Mouse (Mus musculus): Measurements from ENCODE around the gene Six5. TPM values are rescaled to one million over a fixed set of nuclear protein-coding genes. Genes with fewer than 3 reads are reported as not detected.
A peak's percentile ranks its signal among the peaks of the same experiment; 100 is the strongest.

Six5 gene
- polyA plus RNA-seq, 1 experiment from 2014 or later: 7.6 TPM

DNA sequence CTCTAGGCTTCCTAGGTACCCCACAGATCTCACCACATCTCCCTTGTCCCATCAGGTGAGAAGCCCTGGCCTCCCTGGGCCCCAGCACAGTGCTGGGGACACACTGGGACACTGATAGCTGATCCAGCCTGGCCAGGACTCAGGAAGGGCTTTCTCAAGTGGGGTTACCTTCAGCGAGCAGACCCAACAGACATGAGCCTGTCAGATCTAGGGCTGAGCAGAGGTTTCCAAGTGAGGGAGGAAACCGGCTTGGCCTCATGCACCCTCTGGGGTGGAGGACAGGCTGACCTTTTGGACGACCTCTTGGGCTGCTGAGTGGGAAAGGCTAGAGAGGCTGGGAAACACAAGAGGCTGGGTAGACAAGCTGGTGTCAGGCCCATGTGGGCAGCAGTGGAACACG lies 43.2 kb upstream of the Six5 start:
- no peaks in the 10 kb centered on the region for H3K9me3 ChIP-seq (replicated peaks; ENCODE audit: low read length)
- 63% methylated on average over 4 of the region's 4 CpGs for WGBS
- TF ChIP-seq CTCF (IDR thresholded peaks at IDR 0.05; ENCODE audit: low read depth): no peak
- H3K4me1 ChIP-seq (replicated peaks; ENCODE audit: insufficient read depth, low read length): no peaks in the 10 kb centered on the region
- H3K27ac ChIP-seq: no peak overlapping the region
- H3K9ac ChIP-seq (ENCODE audit: low read depth, low read length): no peak overlapping the region
- no peak overlapping the region for H3K4me3 ChIP-seq (replicated peaks; ENCODE audit: low read depth, low read length)
- no peak for ATAC-seq (replicated peaks; ENCODE audit: low FRiP score, low read depth)
- H3K36me3 ChIP-seq (ENCODE audit: insufficient read depth, low read length): peaks cover 49% of the 10 kb centered on the region
- DNase-seq (ENCODE audit: low spot score): no peak
- H3K27me3 ChIP-seq (ENCODE audit: insufficient read depth, low read length): no peaks in the 10 kb centered on the region
- H3K4me2 ChIP-seq (ENCODE audit: low read length): no peak overlapping the region

DNA sequence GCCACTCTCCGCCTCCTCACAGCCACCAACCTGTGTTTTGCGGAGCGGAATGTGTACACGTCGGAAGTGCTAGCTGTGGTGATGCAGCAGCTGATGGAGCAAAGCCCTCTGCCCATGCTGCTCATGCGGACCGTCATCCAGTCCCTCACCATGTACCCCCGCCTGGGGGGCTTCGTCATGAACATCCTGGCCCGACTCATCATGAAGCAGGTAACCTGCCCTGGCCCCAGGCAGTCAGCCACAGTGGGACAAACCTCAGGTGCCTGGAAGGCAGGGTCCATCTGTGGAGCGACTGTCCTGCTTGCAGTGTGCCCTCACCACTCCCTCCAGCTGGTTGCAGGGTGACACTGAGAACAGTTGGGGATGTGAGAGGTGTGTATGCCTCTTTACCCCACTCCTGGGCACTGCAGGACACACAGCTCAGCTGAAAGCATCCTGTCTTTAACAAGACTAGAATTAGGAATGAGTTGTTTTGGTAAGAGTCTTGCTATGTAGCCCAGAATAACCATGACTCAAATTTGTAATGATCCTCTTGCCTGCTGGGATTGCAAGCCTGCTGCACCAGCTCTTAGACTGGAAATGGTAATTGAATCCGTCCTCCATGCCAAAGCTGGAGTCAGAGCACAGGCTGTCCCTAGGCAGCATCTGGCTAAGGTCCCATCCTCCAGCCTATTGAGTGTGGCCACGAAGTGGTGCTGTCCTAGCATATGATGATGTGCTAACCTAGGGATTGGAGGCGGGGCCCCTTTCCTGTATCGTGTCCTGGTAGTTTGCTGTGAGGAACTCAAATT lies 41.9 kb upstream of the Six5 start:
- H3K9me3 ChIP-seq (replicated peaks; ENCODE audit: low read length): no peaks in the 10 kb centered on the region
- no peak overlapping the region for H3K4me2 ChIP-seq (ENCODE audit: low read length)
- TF ChIP-seq CTCF (IDR thresholded peaks at IDR 0.05; ENCODE audit: low read depth): no peak
- H3K27me3 ChIP-seq (ENCODE audit: insufficient read depth, low read length): no peaks in the 10 kb centered on the region
- no peak overlapping the region for H3K27ac ChIP-seq
- ATAC-seq (replicated peaks; ENCODE audit: low FRiP score, low read depth): no peak
- no peak overlapping the region for H3K4me3 ChIP-seq (replicated peaks; ENCODE audit: low read depth, low read length)
- H3K36me3 ChIP-seq (ENCODE audit: insufficient read depth, low read length): peaks cover 35% of the 10 kb centered on the region
- DNase-seq (ENCODE audit: low spot score): no peak
- H3K9ac ChIP-seq (ENCODE audit: low read depth, low read length): no peak overlapping the region
- WGBS: 88% methylated on average over 15 of the region's 15 CpGs
- no peaks in the 10 kb centered on the region for H3K4me1 ChIP-seq (replicated peaks; ENCODE audit: insufficient read depth, low read length)

DNA sequence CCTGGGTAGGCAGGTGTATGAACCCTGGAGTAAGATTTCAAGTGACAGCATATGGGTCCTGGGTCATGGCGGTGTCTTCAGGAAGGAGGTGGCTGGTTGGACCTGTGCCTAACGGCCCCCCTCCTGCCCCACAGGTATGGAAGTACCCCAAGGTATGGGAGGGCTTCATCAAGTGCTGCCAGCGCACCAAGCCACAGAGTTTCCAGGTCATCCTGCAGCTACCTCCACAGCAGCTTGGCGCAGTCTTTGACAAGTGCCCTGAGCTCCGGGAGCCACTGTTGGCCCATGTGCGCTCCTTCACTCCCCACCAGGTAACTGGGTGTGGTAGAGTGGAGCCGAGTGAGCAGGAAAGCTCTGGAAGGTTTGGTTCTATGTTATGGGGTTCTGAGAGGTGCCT lies 41.3 kb upstream of the Six5 start:
- H3K27ac ChIP-seq: no peak overlapping the region
- no peak for DNase-seq (ENCODE audit: low spot score)
- no peak overlapping the region for H3K4me2 ChIP-seq (ENCODE audit: low read length)
- H3K36me3 ChIP-seq (ENCODE audit: insufficient read depth, low read length): peaks cover 33% of the 10 kb centered on the region
- no peaks in the 10 kb centered on the region for H3K27me3 ChIP-seq (ENCODE audit: insufficient read depth, low read length)
- no peak overlapping the region for H3K4me3 ChIP-seq (replicated peaks; ENCODE audit: low read depth, low read length)
- no peaks in the 10 kb centered on the region for H3K4me1 ChIP-seq (replicated peaks; ENCODE audit: insufficient read depth, low read length)
- no peak overlapping the region for H3K9ac ChIP-seq (ENCODE audit: low read depth, low read length)
- H3K9me3 ChIP-seq (replicated peaks; ENCODE audit: low read length): no peaks in the 10 kb centered on the region
- WGBS: 92% methylated on average over 7 of the region's 7 CpGs
- no peak for ATAC-seq (replicated peaks; ENCODE audit: low FRiP score, low read depth)
- TF ChIP-seq CTCF (IDR thresholded peaks at IDR 0.05; ENCODE audit: low read depth): no peak

DNA sequence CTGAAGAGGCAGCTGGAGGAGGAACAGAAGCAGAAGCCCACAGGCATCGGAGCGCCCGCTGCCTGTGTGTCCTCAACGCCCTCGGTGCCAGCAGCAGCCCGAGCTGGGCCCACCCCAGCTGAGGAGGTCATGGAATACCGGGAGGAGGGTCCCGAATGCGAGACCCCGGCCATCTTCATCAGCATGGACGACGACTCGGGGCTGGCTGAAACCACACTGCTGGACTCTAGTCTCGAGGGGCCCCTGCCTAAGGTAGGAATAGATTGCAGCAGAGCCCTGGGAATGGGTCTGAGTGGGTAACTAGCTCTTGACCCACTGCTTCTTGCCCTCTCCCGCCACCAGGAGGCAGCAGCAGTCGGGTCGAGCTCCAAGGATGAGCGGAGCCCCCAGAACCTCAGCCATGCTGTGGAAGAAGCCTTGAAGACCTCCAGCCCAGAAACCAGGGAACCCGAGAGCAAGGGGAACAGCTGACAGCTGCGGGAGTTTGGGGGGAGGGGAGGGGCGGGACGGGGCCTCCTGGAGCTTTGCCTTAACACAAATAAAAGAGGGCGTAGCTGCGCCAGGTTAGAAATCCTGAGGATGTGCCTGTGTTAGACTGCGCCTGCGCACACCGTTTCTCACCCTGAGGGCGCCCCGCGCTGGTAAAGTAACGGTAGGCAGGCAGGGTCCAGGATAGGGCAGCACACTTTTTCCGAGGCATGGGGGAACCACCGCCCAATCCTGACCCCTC lies 40.2 kb upstream of the Six5 start, which contains the start of gene Rsph6a:
TSS of gene Rsph6a (plus strand) at position 644 of the 730 bp plus-strand sequence.
- Histone ChIP-seq H3K27ac (no peak within 1 kb of the TSS), H3K4me3 (replicated peaks; ENCODE audit: low read depth, low read length) (no peak within 1 kb of the TSS), H3K4me1 (replicated peaks; ENCODE audit: insufficient read depth, low read length) (no peaks in the 10 kb centered on the region), H3K9me3 (replicated peaks; ENCODE audit: low read length) (no peaks in the 10 kb centered on the region), H3K4me2 (ENCODE audit: low read length) (peak within 1 kb of the TSS; percentile 16; the same call in 1 of the 2 replicates), H3K9ac (ENCODE audit: low read depth, low read length) (no peak within 1 kb of the TSS), H3K36me3 (ENCODE audit: insufficient read depth, low read length) (peaks cover 24% of the 10 kb centered on the region), H3K27me3 (ENCODE audit: insufficient read depth, low read length) (no peaks in the 10 kb centered on the region)
- TF ChIP-seq CTCF (IDR thresholded peaks at IDR 0.05; ENCODE audit: low read depth): peak; percentile 75
- DNase-seq (ENCODE audit: low spot score) (peak; percentile 76), ATAC-seq (replicated peaks; ENCODE audit: low FRiP score, low read depth) (peak; percentile 41)
- 29% methylated on average over 32 of the region's 33 CpGs for WGBS

DNA sequence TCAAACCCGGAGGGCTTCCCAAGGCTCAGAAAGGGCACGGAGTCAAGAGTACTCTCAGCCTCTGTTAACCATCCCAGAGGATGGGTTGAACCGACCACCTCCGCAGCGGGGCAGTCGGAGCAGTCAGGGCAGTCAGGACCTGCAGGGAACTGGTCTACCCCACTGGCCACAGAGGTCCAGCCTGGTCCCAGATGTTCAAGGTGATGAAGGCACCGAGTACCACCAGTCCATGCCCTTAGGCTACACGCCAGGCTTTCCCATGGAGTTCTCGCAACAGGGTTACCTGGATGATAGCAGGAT lies 39.7 kb upstream of the Six5 start:
- no peak overlapping the region for H3K27ac ChIP-seq
- WGBS: 70% methylated on average over 9 of the region's 9 CpGs
- H3K27me3 ChIP-seq (ENCODE audit: insufficient read depth, low read length): no peaks in the 10 kb centered on the region
- no peaks in the 10 kb centered on the region for H3K9me3 ChIP-seq (replicated peaks; ENCODE audit: low read length)
- ATAC-seq (replicated peaks; ENCODE audit: low FRiP score, low read depth) (peak; percentile 22; the same call in 1 of the 2 replicates), DNase-seq (ENCODE audit: low spot score) (no peak)
- H3K4me3 ChIP-seq (replicated peaks; ENCODE audit: low read depth, low read length): no peak overlapping the region
- H3K4me2 ChIP-seq (ENCODE audit: low read length): no peak overlapping the region
- H3K36me3 ChIP-seq (ENCODE audit: insufficient read depth, low read length): peaks cover 19% of the 10 kb centered on the region
- TF ChIP-seq CTCF (IDR thresholded peaks at IDR 0.05; ENCODE audit: low read depth): no peak
- H3K9ac ChIP-seq (ENCODE audit: low read depth, low read length): no peak overlapping the region
- no peaks in the 10 kb centered on the region for H3K4me1 ChIP-seq (replicated peaks; ENCODE audit: insufficient read depth, low read length)

DNA sequence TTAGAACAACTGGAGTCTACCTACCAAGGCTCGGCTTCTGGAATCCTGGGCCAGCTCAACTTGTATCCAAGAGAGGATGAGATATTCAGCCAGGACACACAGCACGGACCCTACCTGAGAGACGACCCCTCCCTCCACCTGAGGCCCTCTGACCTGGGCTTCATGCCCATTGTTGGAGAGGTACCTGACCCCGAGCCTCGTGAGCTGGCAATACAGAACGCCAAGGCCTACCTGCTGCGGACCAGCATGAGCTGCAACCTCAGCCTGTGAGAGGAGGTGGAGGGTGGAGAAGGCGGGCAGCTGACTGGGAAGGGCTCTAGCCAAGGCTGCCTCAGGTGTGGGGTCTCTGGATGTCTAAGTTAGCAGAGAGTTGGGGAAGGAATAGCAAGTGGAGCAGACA lies 39.3 kb upstream of the Six5 start:
- Histone ChIP-seq H3K4me2 (ENCODE audit: low read length) (no peak overlapping the region), H3K36me3 (ENCODE audit: insufficient read depth, low read length) (peaks cover 16% of the 10 kb centered on the region), H3K4me3 (replicated peaks; ENCODE audit: low read depth, low read length) (no peak overlapping the region), H3K9ac (ENCODE audit: low read depth, low read length) (no peak overlapping the region), H3K9me3 (replicated peaks; ENCODE audit: low read length) (no peaks in the 10 kb centered on the region), H3K27ac (no peak overlapping the region), H3K27me3 (ENCODE audit: insufficient read depth, low read length) (no peaks in the 10 kb centered on the region), H3K4me1 (replicated peaks; ENCODE audit: insufficient read depth, low read length) (no peaks in the 10 kb centered on the region)
- no peak for TF ChIP-seq CTCF (IDR thresholded peaks at IDR 0.05; ENCODE audit: low read depth)
- DNase-seq (ENCODE audit: low spot score): no peak
- no peak for ATAC-seq (replicated peaks; ENCODE audit: low FRiP score, low read depth)
- WGBS: 90% methylated on average over 8 of the region's 8 CpGs
